Mouse (Mus musculus): ENCODE data around the gene Il16. TPM values are rescaled to one million over a fixed set of nuclear protein-coding genes. Genes with fewer than 3 reads are reported as not detected.
A peak's percentile ranks its signal among the peaks of the same experiment; 100 is the strongest.

Gene Il16
- total RNA-seq, 4 experiments from 2014 or later: 2.3 to 4.0 (median 2.8) TPM

DNA sequence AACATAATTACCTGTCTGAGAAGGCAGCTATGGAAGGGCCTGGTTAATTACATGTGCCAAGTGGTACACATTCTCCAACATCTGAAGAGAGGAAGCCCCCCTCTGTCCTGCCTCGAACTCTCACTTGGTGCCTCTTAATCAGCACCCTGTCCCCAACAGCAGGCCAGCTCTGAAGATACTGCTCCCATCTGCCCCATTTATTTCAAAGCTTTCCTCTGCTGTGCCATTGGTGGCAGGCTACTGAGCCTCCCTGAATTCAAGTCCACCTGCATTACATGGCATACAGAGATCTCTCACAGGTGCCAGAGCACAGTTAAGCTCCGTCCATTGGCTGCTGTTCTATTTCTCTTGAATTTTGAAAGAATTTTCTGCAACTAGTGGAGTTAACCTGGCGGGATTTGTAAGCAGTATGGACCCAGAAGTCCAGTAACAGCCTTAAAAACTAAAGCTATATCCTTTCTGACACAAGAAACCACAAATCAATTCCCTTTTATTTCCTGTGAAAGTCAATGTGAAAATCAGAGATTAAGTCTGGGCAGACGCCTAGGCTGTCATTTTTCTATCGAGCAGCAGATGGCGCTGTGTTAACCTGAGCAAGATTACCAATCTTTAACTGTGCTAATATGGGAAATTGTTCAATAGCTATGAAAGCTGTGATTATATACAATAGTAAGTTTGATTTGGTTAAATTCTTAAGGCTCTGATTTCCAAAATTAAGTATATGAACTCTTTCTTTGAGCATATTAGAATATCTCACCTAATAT lies 49.9 kb downstream of the Il16 start:
- no peak for DNase-seq (ENCODE audit: low spot score in 2 of 2)

DNA sequence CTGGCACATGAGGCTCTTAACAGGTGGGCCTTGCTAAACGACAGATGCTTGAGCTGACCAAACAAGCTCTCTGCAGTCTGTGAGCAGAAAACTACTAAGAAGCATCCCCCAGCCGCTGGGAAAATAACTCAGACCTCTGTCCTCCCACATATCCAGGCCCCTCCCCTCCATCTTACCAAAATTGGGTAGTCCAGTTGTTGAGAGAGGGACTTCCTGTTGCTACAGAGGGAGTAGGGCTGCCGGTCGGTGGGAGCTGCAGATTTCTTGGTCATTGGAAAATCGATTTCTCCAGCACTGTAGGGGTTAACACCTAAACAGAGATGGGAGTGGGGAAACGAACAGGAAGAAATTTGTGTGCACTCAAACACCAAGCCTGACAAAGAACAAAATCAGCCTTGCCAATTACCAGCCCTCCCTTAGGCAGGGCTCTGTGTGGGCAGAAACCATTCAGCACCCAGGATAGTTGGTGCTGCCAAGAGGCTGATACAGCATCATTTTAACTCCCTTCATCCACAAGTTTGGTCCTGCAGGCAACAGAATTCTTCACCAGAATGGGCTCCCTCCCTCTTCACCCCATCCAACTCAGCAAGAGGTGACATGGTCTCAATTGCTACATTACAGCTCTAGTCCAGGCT lies 62.8 kb downstream of the Il16 start:
- DNase-seq (ENCODE audit: low spot score in 2 of 2): no peak

DNA sequence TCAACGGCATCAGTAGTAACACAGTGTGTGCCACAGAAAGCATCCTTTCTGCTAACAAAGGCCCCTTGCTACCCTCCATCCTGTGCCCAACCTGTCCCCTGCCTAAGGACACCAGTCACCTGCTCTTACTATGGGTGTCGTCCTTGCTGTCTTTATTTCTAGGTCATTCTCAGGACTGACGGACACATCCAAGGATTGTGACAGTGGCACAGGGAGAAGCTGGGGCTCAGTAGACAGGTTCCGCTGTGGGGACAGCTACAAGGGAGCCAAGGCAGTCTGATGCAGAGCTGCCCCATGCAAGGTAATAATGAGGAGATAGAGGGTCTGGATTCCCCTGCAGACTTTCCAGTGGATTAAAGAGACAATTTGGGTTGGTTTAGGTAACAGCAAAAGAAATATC lies 67.0 kb downstream of the Il16 start:
- no peak for DNase-seq (ENCODE audit: low spot score in 2 of 2)

- DNase-seq (ENCODE audit: low spot score in 2 of 2): no peak
These were observed 68.2 kb downstream of the Il16 start for GRCm38 (mm10) chr7:83677296-83677695.

DNA sequence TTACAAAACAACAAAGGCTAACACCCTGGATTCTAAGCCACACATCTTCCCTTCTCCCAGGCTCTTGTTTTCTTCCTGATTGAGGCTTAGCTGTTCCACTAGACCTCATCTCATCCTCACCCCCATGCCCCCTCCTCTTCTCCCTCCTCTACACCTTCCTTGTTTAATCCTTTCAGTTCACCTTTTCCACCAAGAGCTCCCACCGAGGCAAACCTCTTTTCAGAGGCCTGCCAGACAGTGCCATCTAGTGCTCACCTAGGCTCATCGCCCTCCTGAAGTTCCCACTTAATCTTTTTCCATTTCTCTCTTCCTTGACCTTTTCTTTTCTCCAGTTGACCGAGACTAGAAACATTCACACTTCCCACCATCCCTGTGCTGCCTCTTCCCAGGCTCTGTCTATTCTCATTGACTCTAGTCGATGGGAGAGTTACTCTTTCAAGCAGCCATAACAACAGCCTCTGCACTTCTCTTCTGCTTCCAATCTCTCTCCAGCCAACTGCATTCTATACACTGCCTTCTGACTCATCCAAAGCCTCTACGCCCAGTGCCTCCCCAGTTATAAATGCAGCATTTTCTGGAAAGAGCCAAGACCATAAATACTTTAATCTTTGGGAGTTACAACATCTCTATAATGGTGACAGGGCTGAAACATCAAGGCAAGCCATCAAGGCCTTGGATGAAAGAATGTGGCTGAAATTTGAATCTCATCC lies 69.8 kb downstream of the Il16 start:
- DNase-seq (ENCODE audit: low spot score in 2 of 2): no peak

DNA sequence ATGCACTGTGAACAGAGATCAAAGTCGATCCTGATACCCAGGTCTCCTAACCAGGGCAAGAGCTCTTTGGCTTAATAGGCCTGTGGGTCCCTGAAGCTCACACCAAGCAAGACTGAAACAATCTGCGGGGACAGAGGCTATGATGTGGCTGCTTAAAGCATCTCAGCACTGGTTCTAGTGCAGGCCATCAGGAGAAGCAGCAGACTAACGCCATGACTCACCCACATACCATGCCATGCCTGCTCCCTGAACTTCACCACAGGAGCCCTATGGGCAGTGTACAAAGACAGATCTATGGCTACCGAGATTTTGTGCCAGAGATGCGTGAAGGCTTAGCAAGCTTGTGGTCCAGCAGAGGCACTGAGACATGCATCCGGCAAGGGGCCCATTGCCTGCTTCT lies 74.0 kb downstream of the Il16 start:
- no peak for DNase-seq (ENCODE audit: low spot score in 2 of 2)

DNA sequence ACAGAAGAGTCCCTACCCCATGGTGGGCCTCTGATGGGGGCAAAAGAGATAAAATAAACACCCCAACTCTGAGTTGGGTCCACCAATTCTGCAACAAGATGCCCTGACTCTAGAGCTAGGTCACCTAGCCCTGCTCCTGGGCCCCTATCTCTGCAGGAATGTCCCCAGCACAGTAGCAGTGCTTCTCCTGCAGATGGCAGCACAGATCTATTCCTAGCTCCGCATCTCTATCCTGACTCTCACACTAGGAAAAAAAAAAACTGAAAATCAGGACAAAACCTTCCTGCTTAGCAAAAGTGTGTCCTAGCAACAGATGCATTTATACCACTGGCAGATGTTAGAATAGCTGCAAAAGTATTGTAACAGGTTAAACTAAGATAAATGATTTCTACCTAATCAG lies 76.8 kb downstream of the Il16 start:
- no peak for DNase-seq (ENCODE audit: low spot score in 2 of 2)

DNA sequence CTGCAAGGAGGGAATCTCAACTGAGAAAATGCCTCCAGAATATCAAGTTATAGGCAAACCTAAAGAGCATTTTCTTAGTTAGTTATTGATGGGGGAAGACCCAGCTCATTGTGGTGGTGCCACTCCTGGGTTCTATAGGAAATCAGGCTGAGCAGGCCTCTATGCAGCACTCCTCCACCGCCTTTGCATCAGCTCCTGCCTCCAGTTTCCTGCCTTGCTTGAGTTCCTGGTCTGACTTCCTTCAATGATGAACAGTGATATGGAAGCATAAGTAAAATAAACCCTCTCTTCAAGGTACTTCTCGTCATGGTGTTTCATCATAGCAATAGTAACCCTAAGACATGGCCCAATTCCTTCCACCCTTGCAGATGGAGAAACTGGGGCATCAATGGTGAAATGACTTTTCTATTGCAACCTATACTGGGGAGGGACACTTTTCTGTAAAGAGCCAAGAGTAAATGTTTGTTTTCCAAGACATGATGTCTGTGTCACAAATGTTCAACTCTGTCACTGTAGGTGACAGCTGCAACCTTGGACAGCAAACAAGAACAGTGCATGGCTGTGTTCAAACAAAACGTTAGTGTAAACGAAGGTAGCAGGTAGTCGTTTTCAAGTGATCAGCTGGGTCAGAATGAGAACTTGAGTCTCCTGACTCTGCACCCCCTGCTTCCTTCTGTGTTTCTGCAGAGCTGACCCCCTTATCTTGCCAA lies 77.4 kb downstream of the Il16 start:
- no peak for DNase-seq (ENCODE audit: low spot score in 2 of 2)

DNA sequence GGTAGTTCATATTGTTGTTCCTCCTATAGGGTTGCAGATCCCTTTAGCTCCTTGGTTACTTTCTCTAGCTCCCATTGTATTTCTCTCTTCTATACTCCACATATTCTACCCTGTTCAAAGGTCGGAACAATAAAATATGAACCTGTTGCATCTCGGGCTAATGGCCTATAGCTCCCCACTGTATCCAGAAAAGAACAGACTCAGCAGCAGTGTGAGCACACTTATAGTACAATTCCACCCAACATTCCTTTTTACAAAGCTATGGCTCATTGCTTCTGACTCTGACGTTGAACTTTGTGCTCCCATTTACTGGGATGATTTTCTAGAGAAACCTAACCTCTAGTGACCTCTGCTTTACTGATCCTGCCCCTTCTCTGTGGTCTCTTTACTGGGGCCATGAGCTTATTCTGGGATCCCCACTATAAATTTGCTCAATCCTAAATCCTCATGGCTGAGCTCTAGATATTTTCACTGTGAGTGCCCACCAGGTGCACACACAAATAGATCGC lies 79.4 kb downstream of the Il16 start:
- DNase-seq (ENCODE audit: low spot score in 2 of 2): no peak

- DNase-seq (ENCODE audit: low spot score in 2 of 2): no peak
These were observed 82.7 kb downstream of the Il16 start for GRCm38 (mm10) chr7:83662711-83663375.

DNA sequence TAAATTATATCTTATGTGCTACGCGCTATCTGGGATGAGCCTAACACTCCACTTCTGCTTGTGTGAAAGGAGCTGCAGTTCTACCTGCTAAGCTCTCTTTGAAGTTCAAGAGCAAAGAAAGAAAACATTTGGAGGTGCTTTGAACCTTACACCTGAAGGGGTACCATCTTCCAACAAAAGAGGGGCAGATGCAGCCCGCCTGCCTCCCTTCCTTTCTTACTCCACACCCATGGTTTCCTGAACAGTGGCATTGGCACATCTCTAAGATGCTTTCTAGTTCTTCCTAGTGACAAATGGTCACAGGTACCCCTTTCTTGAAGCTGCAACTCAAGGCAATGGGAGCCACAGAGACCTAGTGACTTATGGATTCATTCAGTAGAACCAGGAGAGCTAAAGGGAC lies 83.8 kb downstream of the Il16 start:
- no peak for DNase-seq (ENCODE audit: low spot score in 2 of 2)

GRCm38 (mm10) chr7:83661031-83661430 lies 84.5 kb downstream of the Il16 start:
- DNase-seq (ENCODE audit: low spot score in 2 of 2): no peak

GRCm38 (mm10) chr7:83660273-83660691 lies 85.2 kb downstream of the Il16 start:
- no peak for DNase-seq (ENCODE audit: low spot score in 2 of 2)

DNA sequence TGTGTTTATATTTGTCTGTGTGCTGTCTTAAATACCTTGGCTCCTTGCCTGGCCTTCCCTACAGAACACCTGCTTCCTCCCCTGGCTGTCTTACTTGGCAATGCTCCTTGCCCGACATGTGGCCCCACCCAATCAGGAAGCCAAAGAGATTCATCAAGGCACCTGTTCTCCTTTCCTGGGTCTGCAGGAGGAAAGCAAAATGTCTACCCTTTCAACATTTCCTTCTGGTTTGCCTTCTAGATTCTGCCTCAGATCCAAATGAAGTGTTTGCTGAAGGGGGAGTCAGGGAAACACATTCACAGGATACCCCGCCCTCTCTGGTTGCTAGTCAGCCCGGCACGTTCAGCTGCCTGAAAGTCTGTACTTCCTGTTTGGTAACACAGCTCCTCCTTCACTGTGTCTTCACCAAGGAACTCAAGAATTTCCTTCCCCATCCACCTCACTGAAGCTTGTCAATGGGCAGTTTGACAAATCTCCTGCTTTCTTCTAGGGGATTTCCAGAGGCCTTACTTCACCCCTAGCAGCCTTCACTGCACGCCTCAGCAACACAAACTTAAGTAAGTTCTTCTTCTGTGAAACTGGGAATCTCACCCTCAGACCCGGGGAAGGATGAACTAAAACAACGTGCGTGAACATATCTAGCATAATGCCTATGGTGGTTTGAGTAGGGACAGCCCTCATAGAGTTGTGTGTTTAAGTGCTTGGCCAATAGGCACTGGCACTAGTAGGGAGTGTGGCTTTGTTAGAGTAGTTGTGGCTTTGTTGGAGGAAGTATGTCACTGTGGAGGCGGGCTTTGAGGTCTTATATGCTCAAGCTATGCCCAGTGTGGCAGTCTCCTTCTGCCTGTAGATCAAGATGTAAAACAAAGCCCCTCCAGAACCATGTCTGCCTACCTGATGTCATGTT lies 86.1 kb downstream of the Il16 start:
- DNase-seq (ENCODE audit: low spot score in 2 of 2): peak in 1 of 2 experiments; percentile 18

- DNase-seq (ENCODE audit: low spot score in 2 of 2): no peak
These were observed 86.8 kb downstream of the Il16 start for GRCm38 (mm10) chr7:83658716-83659115.

DNA sequence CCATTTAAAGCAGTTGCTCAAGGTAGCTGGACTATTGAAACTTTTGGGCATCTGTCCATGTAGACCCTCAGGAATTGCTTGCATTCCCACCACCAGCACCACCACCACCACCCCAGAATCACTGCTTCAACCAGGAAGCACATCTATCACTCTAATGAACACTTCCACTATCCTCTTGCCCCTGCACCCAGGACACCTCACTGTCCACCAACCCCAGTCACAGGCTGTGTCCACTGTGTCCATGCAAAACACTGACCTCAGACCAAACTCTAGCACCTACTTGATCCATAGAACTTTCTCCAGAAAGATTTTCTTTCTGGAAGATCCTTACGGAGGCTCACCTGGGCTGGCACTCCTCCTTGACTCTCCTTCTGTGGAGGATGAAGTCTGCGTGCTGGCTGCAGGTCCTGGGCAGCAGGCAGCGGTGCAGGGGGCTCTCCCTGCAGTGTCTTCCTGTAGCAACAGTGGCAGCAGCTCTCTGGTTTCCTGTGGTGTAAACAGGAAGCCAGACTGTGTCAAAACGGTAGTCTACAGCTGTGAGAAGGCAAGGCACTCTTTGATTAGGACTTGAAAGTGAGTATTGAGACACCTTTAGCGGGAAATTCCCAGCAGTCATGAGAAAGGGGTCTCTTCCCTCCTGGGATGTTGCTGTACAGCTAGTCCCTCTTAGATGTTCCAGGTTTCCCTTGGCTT lies 90.4 kb downstream of the Il16 start:
- DNase-seq (ENCODE audit: low spot score in 2 of 2): no peak

DNA sequence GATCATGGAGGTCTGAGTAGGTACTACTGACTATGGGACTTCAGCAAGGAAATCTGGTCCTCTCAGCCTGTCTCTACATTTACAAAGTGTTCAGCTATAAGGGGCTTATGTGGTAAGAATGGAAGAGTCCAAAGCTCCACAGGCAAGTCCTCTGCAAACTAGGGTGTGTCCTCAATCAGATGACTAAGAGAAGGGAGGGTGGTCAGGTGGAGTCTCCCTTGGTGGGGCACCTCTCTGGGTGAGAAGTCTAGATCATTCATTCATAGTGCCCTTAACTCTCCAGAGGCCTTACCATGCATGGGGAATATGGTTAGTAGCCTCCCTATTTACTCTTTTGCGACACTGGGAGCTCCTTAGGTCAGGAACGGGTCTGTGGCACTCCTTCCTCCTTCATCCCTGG lies 91.3 kb downstream of the Il16 start:
- DNase-seq (ENCODE audit: low spot score in 2 of 2): no peak

DNA sequence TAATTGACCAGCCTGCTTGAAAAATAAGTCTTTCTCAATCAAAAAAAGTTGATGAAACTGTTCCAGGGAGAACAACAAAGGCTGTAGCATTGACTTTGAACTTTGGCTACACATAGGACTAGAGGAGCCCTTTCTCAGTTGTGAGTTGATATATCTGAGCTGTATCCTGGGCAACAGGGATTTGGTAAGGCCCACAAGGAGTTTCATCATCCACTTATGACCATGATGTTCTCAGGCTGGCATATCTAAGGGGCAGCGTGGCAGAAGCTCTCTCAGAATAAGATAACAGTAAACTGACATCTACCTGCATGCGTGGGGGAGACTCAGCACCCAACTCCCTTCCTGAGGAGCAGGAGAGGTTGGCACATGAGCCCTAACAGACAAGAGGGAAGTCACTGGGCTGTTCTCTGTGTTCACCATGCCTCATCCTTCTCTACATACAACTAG lies 91.9 kb downstream of the Il16 start:
- no peak for DNase-seq (ENCODE audit: low spot score in 2 of 2)

DNA sequence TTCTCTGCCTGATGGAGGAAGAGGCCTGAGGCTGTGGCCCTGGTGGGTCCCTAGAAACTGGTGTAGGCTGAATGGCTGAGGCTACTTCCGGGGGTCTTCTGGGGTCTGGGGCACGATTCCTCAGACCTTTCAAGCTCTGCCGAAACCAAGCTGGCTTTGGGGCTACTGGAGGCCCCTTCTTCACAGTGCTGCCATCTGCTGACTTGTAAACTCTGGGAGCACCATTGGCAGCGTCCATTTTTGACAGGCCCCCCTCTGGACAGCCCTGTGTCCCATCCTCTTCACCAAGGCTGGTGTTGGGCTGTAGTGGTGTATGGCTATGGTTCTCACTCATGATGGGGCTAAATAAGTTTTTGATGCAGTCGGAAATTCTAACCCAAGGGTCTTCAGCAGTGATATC lies 93.0 kb downstream of the Il16 start:
- no peak for DNase-seq (ENCODE audit: low spot score in 2 of 2)

Measured in left cerebral cortex, adult 8-10 months (tissue).